Mouse (Mus musculus) c-Kit-positive CD71-positive TER-119-negative erythroid progenitor cells, embryonic 14.5 days (primary cell): Measurements from ENCODE around the gene Fam8a1.

Experiments used
- DNase-seq: peaks from one replicate; pipeline ENCODE4 v3.0.0-alpha.2; 2013; ENCODE audit warnings: low read depth

Fam8a1 gene

DNA sequence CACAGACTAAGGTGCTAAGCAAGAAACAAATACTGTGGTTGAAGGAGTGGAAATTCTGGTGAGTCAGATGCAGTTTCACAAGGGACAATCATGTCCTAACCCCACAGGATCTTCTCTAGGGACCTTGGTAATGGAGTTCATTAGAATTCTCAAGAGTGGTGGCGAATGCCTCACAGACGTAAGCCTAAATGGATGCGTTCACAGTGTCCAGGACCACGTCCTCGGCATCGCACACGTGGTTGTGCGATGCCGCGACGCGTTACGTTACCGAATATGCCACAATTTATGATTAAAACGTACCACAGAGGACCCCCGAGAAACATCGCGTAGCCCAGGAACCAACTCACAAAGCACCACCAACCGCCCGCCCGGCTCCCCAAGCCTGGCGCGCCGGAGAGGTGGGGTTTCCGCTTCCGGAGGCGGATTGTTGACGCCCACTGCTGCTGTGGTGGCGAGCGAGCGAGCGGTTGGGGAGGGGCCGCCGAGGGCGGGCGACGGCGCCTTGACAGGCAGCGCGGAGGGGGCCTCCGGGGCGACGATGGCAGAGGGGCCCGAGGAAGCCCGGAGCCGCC lies at the start of gene Fam8a1:
TSS of gene Fam8a1 (plus strand) at position 475 of the 572 bp plus-strand sequence.
- DNase-seq: peak; percentile 83

DNA sequence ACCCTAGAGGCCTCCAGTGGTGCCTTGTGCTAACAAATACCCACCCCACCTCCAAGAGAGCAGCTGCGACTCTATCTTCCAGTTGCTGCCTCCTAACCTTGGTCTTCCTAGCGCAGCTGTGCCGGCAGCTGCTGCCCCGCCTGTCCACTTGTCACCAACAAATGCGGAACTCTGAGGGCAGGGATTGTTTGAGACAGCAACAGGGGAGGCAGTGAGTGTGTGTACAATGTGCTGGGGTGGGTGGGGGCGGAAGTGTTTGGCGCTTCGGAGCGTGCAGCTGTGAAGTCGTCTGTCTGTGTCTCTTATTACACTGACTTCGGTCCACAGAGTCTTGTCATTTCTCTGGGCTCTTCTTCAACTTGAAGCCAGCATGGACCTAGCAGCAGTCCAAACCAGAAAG lies 49.7 kb upstream of the Fam8a1 start:
- no peak for DNase-seq

DNA sequence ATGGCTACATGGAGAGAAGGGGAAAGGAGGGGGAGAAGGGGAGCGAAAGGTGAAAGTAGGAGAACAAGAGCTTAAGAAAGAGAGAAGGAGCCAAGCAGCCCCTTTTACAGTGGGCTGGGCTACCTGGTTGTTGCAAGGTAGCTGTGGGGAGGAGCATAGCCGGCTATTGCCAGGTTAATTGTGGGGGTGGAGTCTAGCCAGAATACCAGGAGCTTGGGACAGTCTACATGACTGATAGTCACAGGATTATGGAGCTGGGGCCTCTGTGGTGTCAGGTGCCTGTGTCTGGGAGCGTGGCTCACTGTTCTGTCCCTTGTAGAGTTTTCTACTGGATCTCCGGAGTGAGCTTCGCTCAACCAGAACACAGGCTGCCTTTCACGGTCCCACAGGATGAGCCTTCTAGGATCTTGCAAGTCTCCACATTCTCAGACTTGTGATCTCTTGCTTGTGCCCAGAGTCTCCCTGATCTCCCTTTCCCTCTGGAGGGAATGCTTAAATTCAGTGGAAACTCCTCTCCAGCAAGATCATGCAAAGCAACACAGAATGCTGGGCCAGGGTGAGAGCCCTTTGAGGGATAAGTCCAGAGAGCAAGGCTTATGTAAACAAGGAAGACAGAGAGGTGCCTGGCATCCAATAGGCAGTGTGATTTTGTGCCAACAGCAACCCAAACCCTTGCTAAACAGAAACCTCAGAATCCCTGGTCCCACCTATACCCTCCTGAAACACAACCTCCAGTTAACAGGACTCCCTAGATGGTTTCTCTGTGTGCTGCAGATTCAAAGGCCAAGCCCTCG lies 48.2 kb upstream of the Fam8a1 start:
- DNase-seq: no peak

DNA sequence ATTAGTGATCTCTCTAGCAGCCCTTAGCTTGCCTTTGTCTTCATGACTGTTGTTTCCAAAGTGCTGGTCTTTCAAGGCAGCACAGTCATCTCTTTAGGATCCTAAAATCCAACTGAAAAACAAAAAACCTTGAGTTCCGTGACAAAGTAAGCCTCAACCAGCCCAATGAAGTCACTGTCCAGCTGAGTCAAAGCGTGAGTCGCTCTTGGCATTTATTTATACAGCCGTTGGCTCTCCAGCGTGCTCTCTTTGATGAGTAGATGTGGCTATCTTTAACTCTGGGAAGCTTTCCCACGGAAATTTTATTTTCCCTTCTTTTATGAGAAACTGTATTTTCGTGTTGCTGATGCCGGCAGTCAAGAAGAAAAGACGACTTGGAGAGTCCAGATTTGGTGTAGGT lies 42.7 kb upstream of the Fam8a1 start:
- no peak for DNase-seq

DNA sequence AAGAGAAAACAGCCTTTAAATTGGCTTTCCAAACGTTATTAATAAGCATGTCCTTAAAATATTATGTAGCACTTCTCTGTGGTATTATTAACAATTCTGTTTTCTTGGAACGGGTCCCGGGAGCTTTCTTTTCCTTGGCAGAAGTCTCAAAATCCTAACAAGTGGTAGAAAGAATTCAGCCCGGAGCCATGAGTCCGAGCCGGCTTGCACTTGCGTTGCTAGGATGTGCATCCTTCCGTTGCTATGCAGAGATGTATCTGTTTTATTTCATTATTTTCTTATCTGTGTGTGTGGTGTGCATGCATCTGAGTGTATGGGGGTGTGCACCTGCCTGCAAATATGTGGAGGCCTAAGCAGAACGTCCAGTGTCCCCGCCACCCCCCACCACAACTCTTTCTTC lies 41.5 kb upstream of the Fam8a1 start:
- DNase-seq: no peak

DNA sequence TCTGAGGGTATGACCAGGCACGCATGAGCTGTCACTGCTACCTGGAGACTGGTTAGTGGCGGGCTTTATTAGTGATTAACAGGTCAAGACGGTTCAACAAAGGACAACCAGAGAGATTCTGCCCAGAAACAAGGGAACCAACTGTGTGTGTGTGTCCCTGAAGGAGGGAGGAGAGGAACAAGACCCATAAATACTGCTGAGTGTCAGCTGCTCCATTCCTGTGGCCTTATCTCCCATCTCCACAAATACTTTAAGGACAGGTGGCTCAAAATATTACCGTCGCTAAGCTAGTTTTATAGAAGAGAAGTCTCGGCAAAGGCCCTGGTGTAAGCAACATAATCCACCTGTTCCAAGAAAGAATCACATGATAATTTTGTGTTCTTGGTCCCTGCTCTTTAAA lies 39.9 kb upstream of the Fam8a1 start:
- no peak for DNase-seq

DNA sequence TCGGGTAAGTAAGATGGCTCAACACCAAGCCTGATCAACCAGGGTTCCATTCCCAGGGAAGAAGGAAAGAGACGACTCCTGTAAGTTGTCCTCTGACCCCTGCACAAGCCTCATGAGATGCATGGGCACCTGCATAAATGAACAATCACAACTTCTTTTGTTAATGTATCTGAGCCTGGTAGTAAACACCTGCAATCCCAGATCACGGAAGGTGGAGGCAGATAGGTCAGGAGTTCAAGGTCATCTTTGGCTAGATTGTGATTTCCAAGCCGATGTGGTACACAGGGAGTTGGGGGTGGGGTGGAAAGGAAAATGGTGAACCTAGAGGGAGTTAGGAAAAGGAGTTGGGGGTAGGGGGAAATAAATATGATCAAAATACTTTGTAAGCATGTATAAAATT lies 36.5 kb upstream of the Fam8a1 start:
- no peak for DNase-seq

DNA sequence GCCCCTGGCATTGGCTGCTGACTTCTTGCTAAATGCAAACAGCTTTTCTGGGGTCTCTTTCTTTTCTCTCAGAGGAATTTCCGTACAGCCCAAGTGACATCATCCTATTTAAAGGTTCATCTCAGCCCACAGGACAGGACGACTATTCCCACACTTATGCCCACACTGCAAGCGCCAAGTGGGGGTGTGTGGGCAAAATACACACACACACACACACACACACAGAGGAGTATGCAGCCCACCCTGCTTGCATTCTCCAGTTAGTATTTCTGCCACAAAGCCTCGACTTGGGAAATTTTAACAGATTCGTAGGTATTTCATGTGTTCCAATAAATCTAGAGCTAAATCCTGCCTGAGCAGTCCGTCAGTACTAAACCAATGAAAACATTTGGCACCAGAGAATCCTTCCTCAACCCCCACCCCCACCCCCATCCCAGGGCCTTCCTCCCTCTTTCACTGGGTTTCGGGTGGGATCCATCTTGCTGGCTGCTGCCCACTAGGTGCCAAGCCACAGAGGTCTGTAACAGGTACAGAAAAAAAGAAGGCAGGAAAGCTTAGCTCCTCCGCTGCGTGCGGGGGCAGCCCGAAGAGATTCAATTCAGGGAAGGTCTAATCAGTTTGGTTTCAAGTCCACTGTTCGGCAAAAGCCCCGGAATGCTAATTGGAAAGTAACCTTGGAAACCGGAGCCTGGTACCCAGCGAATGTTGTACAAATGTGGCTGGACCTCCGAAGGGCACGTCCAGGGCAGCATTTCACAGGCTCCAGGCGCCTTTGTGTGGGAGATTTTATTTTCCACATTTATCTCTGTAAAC lies 35.8 kb upstream of the Fam8a1 start:
- no peak for DNase-seq

DNA sequence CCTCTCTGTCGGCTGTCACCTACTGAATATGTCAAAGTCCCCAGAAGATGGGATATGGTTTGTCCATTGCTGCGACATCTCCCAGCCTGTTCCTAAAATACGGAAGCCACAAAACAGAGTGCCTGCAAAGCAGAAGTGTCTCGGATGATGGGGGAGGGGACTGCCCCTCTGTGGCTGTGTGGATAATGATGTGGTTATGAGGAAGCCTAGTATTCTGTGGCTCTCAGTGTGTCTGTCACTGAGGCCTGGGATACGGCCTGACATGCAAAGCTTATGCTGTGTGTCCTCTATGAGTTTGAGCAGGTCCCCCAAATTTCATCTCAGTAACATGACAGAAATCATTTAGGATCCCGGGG lies 35.2 kb upstream of the Fam8a1 start:
- DNase-seq: no peak

DNA sequence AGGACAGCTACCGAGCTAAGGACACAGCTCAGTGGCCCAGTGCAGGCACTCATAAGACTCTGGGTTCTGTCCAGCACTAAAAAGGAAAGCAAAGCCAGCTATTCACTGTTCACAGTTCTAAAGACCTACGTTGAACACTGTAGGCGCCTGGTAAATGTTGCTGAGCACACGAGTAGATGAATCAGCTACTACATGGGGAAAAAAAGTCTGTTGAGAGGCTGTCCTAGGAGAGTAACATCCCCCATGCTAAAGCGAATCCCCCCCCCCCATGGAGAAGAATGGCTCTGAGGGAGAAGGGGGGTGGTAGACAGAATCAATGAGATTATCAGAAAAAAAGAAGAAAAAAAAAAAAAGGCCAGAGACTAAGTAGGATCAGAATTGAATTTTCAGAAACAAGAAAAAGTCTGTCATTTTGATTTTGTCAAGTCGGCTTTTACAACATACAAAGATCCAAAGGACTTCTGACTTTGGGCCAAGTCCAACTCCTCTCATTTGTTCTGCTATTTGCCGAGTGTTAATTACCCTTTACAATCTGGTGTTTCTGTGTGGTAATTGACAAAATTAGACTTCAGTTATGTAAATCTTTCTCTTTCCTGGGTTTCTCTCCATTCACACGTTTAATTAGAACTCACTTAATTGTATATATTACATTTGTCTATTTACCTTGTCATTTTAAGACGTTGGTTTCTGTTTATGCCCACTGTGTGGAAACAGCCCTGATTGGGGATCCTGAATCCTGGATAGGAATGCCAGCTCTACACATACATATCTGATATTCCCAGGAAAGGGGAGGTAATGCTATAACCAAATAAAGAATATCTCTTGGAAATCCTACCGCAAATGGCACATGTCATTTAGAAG lies 28.5 kb upstream of the Fam8a1 start:
- DNase-seq: no peak

DNA sequence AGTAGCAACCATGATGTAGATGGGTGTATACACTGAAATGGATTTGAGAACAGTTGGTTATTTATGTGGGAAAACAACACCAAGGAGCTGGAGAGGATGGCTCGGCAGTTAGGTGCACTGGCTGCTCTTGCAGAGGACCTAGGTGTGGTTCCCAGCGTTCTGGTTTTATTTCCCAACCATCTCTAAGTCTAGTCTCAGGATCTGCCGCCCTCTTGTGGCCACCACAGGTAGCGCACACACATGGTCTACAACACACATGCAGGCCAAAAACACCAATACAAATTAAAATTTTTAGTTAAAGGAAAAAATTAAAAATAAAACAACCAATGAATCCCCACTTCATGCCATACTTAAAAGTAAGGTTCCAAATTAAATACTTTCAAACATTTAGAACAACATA lies 27.0 kb upstream of the Fam8a1 start:
- no peak for DNase-seq

DNA sequence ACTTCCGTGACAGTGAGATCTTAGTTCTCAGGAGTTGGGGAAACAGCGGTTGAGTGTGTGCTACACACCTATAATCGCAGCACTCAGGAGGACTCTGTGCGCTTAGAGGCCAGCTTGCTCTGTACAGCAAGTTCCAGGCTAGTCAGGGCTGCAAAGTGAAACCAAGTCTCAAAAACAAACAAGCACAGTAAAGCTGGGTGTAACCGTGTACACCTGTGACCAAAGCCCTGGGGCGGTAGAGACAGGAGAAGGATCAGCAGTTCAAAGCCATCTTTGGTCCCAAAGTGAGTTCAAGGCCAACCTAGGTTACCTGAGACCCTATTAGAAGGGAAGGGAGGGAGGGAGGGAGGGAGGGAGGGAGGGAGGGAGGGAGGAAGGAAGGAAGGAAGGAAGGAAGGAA lies 25.1 kb upstream of the Fam8a1 start:
- no peak for DNase-seq

DNA sequence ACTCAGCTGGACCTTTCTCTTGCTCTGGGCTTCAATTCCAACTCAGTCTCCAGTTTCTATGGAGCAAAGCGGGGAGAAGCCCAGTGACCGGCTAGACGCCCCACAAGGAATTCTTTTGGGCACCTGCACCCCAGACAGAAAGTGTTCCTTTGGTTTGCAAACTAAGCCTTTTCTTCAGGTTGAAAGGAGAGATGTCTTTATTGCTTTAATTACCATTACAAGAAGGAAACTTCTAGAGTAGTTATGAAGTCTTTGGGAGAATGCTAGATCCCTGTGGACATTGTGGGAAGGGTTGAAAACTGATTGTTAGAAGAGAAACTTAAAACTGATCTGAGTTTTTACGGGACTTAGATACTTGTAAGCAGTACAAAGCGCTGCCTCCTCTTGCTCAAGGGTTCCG lies 23.8 kb upstream of the Fam8a1 start:
- no peak for DNase-seq

DNA sequence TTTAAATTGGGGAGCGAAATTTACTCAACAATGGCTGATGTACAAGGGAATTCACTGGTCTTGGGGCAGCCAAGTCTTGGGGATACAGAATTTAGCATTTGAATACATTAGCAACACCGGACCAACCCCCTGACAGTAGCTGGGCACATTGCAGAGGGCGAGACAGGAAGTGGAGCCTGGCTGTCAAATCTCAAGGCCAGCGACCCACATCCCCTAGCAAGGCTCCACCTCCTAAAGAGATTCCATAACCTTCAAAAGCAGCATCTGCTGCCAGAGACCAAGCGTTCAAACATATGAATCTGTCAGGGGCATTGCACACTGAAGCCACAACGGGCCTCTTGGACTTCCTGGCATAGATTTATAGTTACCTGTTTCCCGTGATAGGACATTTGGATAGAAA lies 17.5 kb upstream of the Fam8a1 start:
- no peak for DNase-seq

DNA sequence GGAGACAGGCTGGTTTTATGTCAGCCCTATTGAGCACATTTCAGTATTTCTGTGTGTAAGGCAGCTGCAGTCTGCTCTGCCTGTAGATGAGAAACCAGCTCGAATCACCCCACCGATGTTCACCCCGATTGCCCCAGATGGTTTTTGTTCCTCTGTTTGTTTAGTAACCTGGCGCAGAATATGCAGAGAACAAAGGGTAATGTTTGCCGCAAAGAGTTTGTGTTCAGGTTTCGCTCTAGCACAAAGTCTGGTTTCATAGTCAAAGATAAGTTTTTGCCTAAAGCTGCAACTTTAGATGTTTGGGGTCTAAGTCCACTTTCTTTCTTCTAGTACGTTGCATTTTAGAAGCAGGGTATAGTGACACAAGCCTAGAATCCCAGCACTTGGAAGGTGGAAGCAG lies 16.7 kb upstream of the Fam8a1 start:
- no peak for DNase-seq

DNA sequence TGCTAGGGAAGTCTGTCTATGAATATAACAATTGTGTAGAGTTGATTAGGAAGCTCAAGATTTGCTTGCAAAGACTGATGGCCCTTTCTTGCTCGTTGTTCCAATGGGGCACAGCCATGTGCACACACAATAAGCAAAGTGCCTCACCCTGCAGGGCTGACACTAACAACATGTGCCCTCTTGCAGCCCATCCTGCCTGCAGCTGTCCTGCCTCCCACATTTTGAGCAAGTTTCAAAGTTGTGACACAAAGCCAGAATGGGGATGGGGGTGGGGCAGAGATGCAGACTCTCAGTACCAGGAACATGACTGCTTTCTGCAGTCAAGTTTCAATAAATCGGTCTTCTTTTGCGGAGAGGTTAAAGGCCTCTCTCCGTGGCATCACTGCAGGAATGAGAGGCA lies 15.7 kb upstream of the Fam8a1 start:
- no peak for DNase-seq

DNA sequence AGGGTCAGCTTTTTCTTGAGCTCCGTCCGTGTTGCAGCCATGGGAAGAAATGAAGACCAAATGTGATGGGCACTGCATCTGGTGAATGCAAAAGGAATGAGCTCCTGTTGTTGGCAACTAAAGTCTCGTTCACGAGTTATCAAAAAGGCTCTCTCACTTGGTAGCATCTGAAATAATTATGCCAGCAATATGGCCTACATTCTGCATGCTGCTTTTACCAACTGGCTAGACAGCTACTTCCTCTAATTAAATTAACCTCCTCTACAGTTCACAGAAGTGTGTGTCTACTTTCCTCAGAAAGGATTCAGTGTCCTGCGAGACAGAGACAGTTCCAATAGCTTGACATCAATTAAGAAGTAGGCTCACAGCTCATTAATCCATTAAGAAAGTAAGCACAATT lies 14.8 kb upstream of the Fam8a1 start:
- DNase-seq: no peak

DNA sequence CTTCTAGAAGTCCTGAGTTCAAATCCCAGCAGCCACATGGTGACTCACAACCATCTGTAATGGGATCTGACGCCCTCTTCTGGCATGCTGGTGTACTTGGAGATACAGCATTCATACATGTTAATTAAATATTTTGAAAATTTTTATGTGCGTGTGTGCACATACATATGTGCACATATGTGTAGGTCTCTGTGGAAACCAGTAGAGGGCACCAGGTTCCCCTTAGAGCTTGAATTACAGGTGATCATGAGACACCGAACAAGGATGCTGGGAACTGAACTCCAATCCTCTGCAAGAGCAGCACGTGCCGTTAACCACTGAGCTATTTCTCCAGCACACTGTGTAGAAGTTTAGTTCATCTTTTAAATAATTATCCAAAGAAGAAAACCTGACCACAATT lies 10.1 kb upstream of the Fam8a1 start:
- no peak for DNase-seq

DNA sequence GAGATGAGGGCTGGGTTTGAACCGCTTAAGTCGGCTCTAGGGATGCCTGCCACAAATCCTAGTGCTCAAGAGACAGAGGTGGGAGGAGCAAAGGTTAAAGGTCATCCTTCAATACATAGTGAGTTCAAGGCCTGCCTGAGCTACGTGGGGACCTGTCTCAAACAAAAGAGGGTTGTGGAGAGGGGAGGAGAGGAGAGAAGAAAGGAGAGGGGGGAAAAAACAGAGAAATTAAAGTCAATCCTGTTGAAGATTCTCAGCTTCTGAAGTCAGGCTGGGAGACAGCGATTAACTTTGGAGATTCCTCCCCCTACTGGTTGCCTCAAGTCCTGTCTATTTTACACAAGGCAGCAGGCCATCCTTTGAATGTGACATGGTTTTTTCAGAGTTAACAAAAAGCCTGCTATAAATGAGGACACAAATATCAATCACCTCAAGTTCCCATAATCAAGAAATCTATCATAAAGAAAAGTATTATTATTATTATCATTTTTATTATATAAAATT lies 5.8 kb upstream of the Fam8a1 start:
- DNase-seq: no peak

DNA sequence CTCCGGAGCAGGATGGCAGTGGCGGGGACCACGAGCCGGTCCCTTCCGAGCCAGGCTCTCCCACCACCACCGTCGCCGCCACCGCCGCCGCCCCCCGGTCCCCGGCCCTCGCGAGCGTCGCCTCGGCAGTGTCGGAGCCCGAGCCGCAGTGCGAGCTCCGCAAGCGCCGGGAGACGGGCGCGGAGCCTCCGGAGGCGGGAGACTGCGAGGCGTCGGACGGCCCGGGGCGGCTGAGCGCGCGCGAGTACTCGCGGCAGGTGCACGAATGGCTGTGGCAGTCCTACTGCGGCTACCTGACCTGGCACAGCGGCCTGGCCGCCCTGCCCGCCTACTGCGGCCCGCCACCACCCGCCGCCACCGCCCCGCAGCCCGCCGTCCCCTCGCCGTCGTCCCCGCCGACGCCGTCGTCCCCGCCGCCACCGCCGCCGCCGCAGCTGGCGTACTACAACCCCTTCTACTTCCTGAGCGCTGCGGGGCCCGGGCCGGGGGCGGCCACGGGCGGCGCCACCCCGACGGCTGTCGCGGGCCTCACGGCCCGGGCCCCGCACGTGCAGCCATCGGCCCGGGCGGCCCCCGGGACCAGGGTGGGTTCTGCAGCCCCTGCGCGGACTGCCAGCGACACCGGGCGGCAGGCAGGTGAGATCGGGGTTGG lies 424 bp downstream of the Fam8a1 start:
- no peak for DNase-seq

DNA sequence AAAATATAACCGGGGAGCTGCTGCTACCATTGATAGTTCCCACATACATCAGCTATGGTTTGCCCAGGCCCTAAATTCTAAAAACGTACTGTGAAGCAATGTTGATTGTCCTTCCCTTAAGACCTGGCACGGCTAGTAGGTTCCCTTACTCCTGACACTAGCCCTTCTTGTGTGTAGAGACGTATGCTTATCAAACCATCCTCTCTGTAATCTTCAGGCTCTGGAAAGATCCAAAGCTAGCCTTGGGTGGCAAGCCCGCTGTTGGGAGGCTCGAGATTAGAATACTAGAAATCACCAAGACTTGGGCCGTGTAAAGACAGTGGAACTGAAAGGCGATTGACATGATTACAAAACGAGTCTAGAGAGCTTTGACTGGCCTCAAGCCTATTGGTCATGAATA lies 1.2 kb downstream of the Fam8a1 start:
- peak; percentile 28 for DNase-seq

DNA sequence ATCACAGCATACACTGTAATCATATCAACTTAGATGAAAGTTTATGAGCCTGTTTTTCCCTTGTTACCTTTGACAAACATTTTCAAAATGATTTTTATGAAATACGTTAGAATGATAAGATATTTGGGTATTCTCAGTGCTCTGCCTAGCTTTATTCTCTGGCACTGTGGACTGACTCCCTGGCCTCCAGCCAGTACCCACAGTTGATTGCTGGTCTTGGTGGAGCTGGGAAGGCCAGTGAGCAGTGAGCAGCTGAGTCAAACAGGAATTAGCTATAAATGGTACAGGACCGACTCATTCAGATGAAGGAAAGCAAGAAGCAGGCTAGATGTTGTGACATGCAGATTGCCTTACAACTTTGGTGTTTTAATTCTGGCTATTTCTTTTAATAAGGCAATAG lies 5.3 kb downstream of the Fam8a1 start:
- no peak for DNase-seq
